Mouse (Mus musculus) MEL (cell line): ENCODE results near the gene Adcy7. TPM values are rescaled to one million over a fixed set of nuclear protein-coding genes. Genes with fewer than 3 reads are reported as not detected.

Experiments
- DNase-seq: peaks from one replicate; pipeline ENCODE4 v3.0.0; 2011; ENCODE audit warnings: low read depth, low spot score
- H3K27ac ChIP-seq: 2 replicates; pipeline ENCODE4 v1.5.1; 2012; ENCODE audit warnings: low read depth, mild to moderate bottlenecking, control low read depth, low read length, moderate library complexity; ENCODE audit not compliant: control insufficient read depth
- H3K27me3 ChIP-seq, 2 experiments: fragments of 150-350 bp in 1 of 2; sonication (generic) in 1 of 2; 2 replicates each; pipeline ENCODE4 v1.6.1; 2012; ENCODE audit warnings: low read length in 2 of 2, mild to moderate bottlenecking in 2 of 2, improper control_type of control experiment in 1 of 2, moderate library complexity in 1 of 2; ENCODE audit not compliant: insufficient read depth in 2 of 2, control insufficient read depth in 1 of 2
- H3K36me3 ChIP-seq, 2 experiments: 2 replicates each; pipeline ENCODE4 v1.6.1; 2012 to 2014; ENCODE audit warnings: low read length in 2 of 2, improper control_type of control experiment in 1 of 2, inconsistent platforms in 1 of 2, mild to moderate bottlenecking in 1 of 2; ENCODE audit not compliant: insufficient read depth in 2 of 2, control insufficient read depth in 1 of 2
- H3K4me1 ChIP-seq, 2 experiments: fragments of 150-350 bp in 1 of 2; sonication (generic) in 1 of 2; 2 replicates each; pipeline ENCODE4 v1.6.1; 2012; ENCODE audit warnings: low read length in 2 of 2, improper control_type of control experiment in 1 of 2, mild to moderate bottlenecking in 1 of 2; ENCODE audit not compliant: insufficient read depth in 2 of 2, control insufficient read depth in 1 of 2
- H3K4me3 ChIP-seq, 2 experiments: fragments of 150-350 bp in 1 of 2; sonication (generic) in 1 of 2; 2 replicates each; pipeline ENCODE4 v1.5.1; 2012; ENCODE audit warnings: low read depth in 2 of 2, low read length in 2 of 2, mild to moderate bottlenecking in 2 of 2, moderate library complexity in 2 of 2, control low read depth in 1 of 2, improper control_type of control experiment in 1 of 2; ENCODE audit not compliant: control insufficient read depth in 1 of 2, insufficient read depth in 1 of 2
- H3K79me2 ChIP-seq: 2 replicates; pipeline ENCODE4 v1.6.1; 2012; ENCODE audit warnings: mild to moderate bottlenecking, low read length, moderate library complexity; ENCODE audit not compliant: control insufficient read depth, poor library complexity, insufficient read depth
- H3K9ac ChIP-seq: 2 replicates; pipeline ENCODE4 v1.6.1; 2012; ENCODE audit warnings: low read depth, mild to moderate bottlenecking, control low read depth, low read length, moderate library complexity; ENCODE audit not compliant: control insufficient read depth, poor library complexity, severe bottlenecking
- H3K9me3 ChIP-seq: fragments of 150-350 bp; sonication (generic); replicated peaks from 2 replicates; pipeline ENCODE4 v1.6.1; 2012; ENCODE audit warnings: mild to moderate bottlenecking, low read length, improper control_type of control experiment, moderate library complexity; ENCODE audit not compliant: insufficient read depth
- BHLHE40 ChIP-seq: IDR thresholded peaks from 2 replicates; pipeline ENCODE4 v1.6.1; 2012; ENCODE audit warnings: low read depth, mild to moderate bottlenecking, inconsistent platforms, low read length, improper control_type of control experiment, borderline replicate concordance
- CTCF ChIP-seq, 3 experiments: IDR thresholded peaks in 2 of 3; conservative IDR thresholded peaks in 1 of 3; 2 replicates each; pipeline ENCODE4 v1.5.1; 2011 to 2012; ENCODE audit warnings: low read length in 3 of 3, low read depth in 2 of 3, mild to moderate bottlenecking in 2 of 3, improper control_type of control experiment in 1 of 3, inconsistent platforms in 1 of 3, mixed read lengths in 1 of 3, moderate library complexity in 1 of 3; ENCODE audit not compliant: control insufficient read depth in 1 of 3, insufficient read depth in 1 of 3, poor library complexity in 1 of 3, severe bottlenecking in 1 of 3
- E2F4 ChIP-seq: IDR thresholded peaks from 2 replicates; pipeline ENCODE4 v1.6.1; 2011; ENCODE audit warnings: low read depth, low read length, improper control_type of control experiment, borderline replicate concordance
- ELF1 ChIP-seq: IDR thresholded peaks from 2 replicates; pipeline ENCODE4 v1.6.1; 2014; ENCODE audit warnings: low read depth, mild to moderate bottlenecking, inconsistent platforms, low read length, improper control_type of control experiment, moderate library complexity
- EP300 ChIP-seq, 2 experiments: IDR thresholded peaks; 2 replicates each; pipeline ENCODE4 v1.6.1; 2011; ENCODE audit warnings: improper control_type of control experiment in 2 of 2, low read length in 2 of 2, low read depth in 1 of 2, mild to moderate bottlenecking in 1 of 2
- ETS1 ChIP-seq: IDR thresholded peaks from 2 replicates; pipeline ENCODE4 v1.6.1; 2012; ENCODE audit warnings: low read depth, mild to moderate bottlenecking, inconsistent platforms, low read length, improper control_type of control experiment, moderate library complexity
- GABPA ChIP-seq: IDR thresholded peaks from 2 replicates; pipeline ENCODE4 v1.6.1; 2012; ENCODE audit warnings: low read depth, mild to moderate bottlenecking, inconsistent platforms, low read length, improper control_type of control experiment, moderate library complexity
- GATA1 ChIP-seq: IDR thresholded peaks from 2 replicates; pipeline ENCODE4 v1.6.1; 2011; ENCODE audit warnings: low read depth, low read length, improper control_type of control experiment
- MAFK ChIP-seq: IDR thresholded peaks from 2 replicates; pipeline ENCODE4 v1.6.1; 2011; ENCODE audit warnings: low read depth, mild to moderate bottlenecking, low read length, improper control_type of control experiment, borderline replicate concordance
- MAZ ChIP-seq: IDR thresholded peaks from 2 replicates; pipeline ENCODE4 v1.6.1; 2012; ENCODE audit warnings: low read depth, mild to moderate bottlenecking, inconsistent platforms, low read length, improper control_type of control experiment
- MEF2A ChIP-seq: IDR thresholded peaks from 2 replicates; pipeline ENCODE4 v1.6.1; 2014; ENCODE audit warnings: low read depth, mild to moderate bottlenecking, inconsistent platforms, low read length, improper control_type of control experiment; ENCODE audit not compliant: poor library complexity, insufficient replicate concordance, severe bottlenecking; ENCODE audit errors: extremely low read depth
- MYC ChIP-seq: IDR thresholded peaks from 2 replicates; pipeline ENCODE4 v1.6.1; 2011; ENCODE audit warnings: low read depth, mild to moderate bottlenecking, low read length, improper control_type of control experiment, moderate library complexity
- NELFE ChIP-seq: IDR thresholded peaks from 2 replicates; pipeline ENCODE4 v1.6.1; 2011; ENCODE audit warnings: low read depth, low read length, improper control_type of control experiment
- POLR2AphosphoS5 ChIP-seq: IDR thresholded peaks from 2 replicates; pipeline ENCODE4 v1.6.1; 2012; ENCODE audit warnings: low read depth, borderline replicate concordance, mild to moderate bottlenecking, inconsistent platforms, low read length, moderate library complexity, mixed read lengths
- RCOR1 ChIP-seq: IDR thresholded peaks from 2 replicates; pipeline ENCODE4 v1.6.1; 2012; ENCODE audit warnings: low read depth, mild to moderate bottlenecking, inconsistent platforms, low read length, improper control_type of control experiment
- SIN3A ChIP-seq: IDR thresholded peaks from 2 replicates; pipeline ENCODE4 v1.6.1; 2012; ENCODE audit warnings: low read length, improper control_type of control experiment, inconsistent platforms
- SMC3 ChIP-seq: IDR thresholded peaks from 2 replicates; pipeline ENCODE4 v1.6.1; 2011; ENCODE audit warnings: low read depth, low read length, improper control_type of control experiment
- TCF12 ChIP-seq: IDR thresholded peaks from 2 replicates; pipeline ENCODE4 v1.6.1; 2014; ENCODE audit warnings: low read depth, mild to moderate bottlenecking, inconsistent platforms, low read length, improper control_type of control experiment, moderate library complexity
- UBTF ChIP-seq: IDR thresholded peaks from 2 replicates; pipeline ENCODE4 v1.6.1; 2012; ENCODE audit warnings: low read depth, mild to moderate bottlenecking, inconsistent platforms, low read length, improper control_type of control experiment, moderate library complexity, borderline replicate concordance; ENCODE audit not compliant: insufficient read depth
- ZMIZ1 ChIP-seq: IDR thresholded peaks from 2 replicates; pipeline ENCODE4 v1.6.1; 2012; ENCODE audit warnings: low read depth, mild to moderate bottlenecking, inconsistent platforms, low read length, improper control_type of control experiment, moderate library complexity
- polyA plus RNA-seq, 2 experiments: library from polyadenylated mRNA; stranded (reverse) in 1 of 2; unstranded in 1 of 2; fragments of >175 nt in 1 of 2; fragments of >200 nt in 1 of 2; gene quantifications; 2 replicates each; pipeline versions ENCODE4 v1.2.1 to v1.2.4; 2012; ENCODE audit warnings: low replicate concordance in 2 of 2, low read depth in 1 of 2; ENCODE audit not compliant: insufficient read length in 2 of 2, insufficient read depth in 1 of 2, missing spikeins in 1 of 2
- total RNA-seq: library from RNA; depleted of rRNA; stranded (reverse); fragments of 300-350 nt; gene quantifications from 2 replicates; pipeline ENCODE4 v1.2.3, GENCODE M21; 2012

The Adcy7 gene
- total and polyA plus RNA-seq, 3 experiments: 62.9 to 83.7 TPM; not detected in 1

GRCm38 (mm10) chr8:88299907-88300603 is 27.9 kb downstream of the Adcy7 start (continued):
- TF ChIP-seq RCOR1: peak; percentile 76
- peak; percentile 51 for TF ChIP-seq NELFE
- TF ChIP-seq BHLHE40: peak; percentile 48; the same call in 1 of the 2 replicates
- TF ChIP-seq MAZ: peak; percentile 98
- TF ChIP-seq CTCF (IDR thresholded peaks at IDR 0.05 in 2 of 3, conservative IDR thresholded peaks at IDR 0.05 in 1 of 3; ENCODE audit: control insufficient read depth in 1 of 3, insufficient read depth in 1 of 3, low read depth in 2 of 3, low read length in 3 of 3, poor library complexity in 1 of 3, severe bottlenecking in 1 of 3): no peak
- TF ChIP-seq TCF12: peak; percentile 78

DNA sequence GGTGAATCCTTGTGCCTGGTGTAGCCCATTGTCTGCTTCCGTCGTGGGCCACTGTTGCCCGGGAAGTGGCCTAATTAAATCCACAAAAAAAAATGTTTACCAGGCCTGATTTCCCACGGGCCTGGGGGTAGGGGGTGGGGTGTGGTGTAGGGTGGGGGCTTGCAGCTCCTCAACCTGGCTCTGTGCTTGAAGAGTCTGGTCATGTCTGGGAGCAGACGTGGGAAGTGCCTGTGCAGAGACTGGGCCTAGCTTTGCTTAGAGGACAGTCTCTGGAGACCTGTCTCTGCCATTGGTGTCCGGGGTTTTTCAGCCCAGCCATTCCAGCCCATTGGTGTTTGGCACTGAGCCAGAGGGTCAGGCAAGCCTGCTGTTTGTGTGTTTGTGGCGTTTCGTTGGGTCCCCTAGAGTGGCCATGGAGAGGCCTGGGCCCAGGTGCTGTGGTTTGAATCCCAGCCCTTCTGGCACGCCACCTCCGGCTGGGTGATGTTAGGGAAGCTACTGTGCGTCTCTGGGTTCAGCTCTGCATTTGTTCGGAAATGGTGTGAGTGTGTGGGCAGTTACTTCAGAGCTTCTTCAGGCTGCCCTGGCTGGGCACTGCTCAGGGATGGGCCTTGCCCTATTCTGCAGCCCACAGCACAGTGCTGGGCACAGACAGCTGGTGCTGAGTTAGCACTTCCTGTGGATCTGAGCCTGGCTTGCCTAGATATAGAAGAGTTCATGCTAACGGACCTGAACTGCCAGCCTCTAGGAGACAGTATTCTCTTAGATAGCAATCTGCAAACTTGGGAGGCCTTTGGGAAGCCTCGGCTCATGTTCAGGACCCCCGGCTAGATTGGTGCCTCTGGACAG is 29.6 kb downstream of the Adcy7 start:
- H3K79me2 ChIP-seq: peaks cover 52% of the 10 kb centered on the region
- H3K9me3 ChIP-seq: no peaks in the 10 kb centered on the region
- peak overlapping the region; percentile 89 for H3K27ac ChIP-seq
- TF ChIP-seq SMC3 (no peak), MAFK (peak; percentile 81)
- H3K27me3 ChIP-seq: no peaks in the 10 kb centered on the region
- no peak for DNase-seq
- H3K9ac ChIP-seq: peak overlapping the region; percentile 71
- H3K4me1 ChIP-seq: peaks cover 21 to 48% of the 10 kb centered on the region in 2 experiments
- peaks cover 10 to 48% of the 10 kb centered on the region in 2 experiments for H3K36me3 ChIP-seq
- no peak overlapping the region for H3K4me3 ChIP-seq

GRCm38 (mm10) chr8:88305814-88306213 is 33.6 kb downstream of the Adcy7 start:
- H3K4me3 ChIP-seq: no peak overlapping the region
- no peaks in the 10 kb centered on the region for H3K27me3 ChIP-seq
- H3K27ac ChIP-seq: no peak overlapping the region
- H3K36me3 ChIP-seq: peaks cover 10 to 17% of the 10 kb centered on the region in 2 experiments
- no peak for DNase-seq
- H3K79me2 ChIP-seq: peaks cover 31% of the 10 kb centered on the region
- TF ChIP-seq SIN3A (no peak), RCOR1 (no peak), E2F4 (no peak), ELF1 (no peak), MAZ (no peak), MEF2A (no peak), MYC (no peak), UBTF (no peak), SMC3 (no peak), GATA1 (no peak), NELFE (no peak), ZMIZ1 (no peak), EP300 (IDR thresholded peaks at IDR 0.05; ENCODE audit: low read depth in 1 of 2, low read length in 2 of 2) (no peak), POLR2AphosphoS5 (no peak), MAFK (no peak), GABPA (no peak), ETS1 (no peak)
- H3K9me3 ChIP-seq: no peaks in the 10 kb centered on the region
- peaks cover 4 to 17% of the 10 kb centered on the region in 2 experiments; a peak in 3 of 4 replicates for H3K4me1 ChIP-seq
- no peak overlapping the region for H3K9ac ChIP-seq
